Mouse (Mus musculus): Measurements from ENCODE around the gene 3110082J24Rik. TPM values are rescaled to one million over a fixed set of nuclear protein-coding genes. Genes with fewer than 3 reads are reported as not detected.

The 3110082J24Rik gene
- not detected for polyA plus RNA-seq (2017; shearing (Covaris generic))

DNA sequence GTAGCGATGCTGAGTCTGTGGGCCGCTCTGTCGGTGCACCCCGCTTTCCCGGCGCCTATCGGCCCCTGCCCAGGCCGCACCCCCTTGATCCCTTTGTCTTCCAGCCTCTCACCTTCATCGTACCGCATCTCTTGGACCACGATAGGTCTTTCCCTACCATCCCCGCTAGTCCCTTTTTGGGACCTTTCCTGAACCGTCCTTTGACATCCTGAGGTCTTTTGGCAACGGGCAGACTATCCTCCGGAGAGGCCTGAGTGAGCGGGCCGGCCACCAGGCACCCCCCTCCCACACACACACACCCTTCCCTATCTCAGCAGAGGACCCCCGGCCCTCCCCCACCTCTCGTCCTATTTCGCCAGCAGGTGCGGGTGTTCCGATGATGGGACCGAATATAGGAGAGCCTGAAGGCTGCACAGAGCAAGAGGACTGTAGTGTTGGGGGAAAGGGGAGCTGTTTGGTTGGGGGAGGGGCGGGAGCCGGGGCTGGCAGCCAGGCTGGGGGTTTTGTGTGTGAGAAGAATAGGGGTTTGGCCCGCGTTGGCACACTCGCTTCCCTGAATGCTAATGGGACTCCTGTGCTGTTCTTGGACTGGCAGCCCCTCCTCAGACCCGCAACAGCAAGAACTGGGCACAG, at the start of gene 3110082J24Rik:
Gene 3110082J24Rik (minus strand): TSS at position 419 of the 633 bp plus-strand sequence.

DNA sequence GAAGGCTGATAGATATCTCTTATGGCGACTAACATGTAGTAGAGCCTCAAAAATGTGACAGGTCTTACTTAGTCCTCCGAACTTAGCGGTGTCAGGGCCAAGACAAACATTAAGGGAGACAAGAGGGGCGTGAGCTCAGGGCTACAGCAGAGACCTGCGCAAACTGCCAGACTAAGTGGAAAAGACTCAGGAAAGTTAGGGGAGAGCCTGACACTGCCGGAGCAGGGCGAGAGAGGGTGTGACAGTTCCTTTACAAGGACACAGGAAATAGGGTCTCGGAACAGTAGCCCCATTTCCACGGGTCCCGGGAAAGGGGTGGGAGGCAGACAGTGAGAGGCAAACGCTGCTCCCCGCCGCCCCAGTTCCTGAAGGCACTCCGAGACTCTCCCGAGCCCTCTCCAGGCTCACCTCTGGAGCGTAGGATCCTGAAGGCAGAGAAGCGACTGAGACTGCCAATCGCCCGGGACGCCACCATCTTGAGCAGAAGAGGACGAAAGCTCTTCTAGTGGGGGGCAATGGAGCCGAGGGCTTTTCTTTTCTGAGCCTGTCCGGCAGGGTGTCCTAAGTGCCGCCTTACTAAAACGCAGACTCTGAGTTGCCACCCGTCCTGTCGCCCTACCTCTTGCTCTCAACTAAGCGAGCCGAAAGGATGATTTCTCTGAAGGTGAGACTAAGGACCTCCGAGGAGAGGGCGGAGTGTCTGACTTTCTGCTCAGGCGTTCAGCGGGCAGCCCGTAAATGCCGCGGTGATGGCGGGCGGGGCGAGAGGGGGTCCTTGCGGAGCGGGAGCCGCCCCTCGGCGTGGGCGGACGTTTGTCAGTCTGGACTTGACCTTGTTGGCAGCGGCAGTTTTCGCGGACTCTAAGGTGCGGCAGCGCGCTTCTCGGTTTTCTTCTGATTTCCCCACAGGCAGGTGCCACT, 48.8 kb upstream of the 3110082J24Rik start, which contains the start of the genes Hadha and Hadhb:
Gene Hadha (minus strand): TSS at position 689 of the 921 bp plus-strand sequence.
Gene Hadhb (plus strand): TSS at position 775 of the 921 bp plus-strand sequence.

DNA sequence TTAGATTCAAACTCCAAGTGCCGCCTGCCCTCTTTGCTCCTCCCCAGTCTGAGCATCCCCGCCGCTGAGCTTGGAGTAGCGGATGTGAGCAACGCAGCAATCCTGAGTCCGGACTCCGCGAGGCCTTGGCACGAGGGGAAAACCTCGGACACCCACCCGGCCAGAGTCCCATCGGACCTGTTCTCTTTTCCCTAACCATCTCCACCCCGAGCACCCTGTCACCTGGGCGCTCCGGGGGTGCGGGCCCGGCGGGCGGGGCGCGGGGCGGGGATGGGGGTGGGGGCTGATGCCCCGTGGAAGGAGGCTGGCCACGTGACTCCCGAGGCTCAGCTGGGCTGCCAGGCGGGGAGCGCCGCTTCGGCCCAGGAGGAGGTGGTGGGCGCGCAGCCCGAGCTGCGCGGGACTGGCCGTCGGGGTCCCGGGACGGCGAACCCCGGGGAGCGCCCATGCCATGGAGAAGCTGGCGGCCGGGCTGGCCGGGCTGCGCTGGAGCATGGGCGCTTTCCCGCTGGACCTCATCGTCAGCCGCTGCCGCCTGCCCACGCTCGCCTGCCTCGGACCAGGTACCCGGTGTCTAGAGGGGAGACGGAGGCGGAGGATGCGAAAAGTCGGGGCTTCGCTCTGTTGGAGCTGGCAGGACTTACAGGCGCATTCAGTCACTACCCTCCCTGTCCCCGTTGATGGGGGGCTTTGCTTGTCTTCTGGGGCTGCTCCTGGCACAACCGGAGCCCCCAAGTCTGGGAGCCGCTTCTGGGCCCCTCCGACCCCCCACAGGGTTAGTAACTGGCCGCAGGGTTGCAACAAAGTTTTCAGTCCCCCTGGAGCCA, 832 bp downstream of the 3110082J24Rik start, which contains the start of gene Garem2:
Gene Garem2 (plus strand): TSS at position 321 of the 827 bp plus-strand sequence.

DNA sequence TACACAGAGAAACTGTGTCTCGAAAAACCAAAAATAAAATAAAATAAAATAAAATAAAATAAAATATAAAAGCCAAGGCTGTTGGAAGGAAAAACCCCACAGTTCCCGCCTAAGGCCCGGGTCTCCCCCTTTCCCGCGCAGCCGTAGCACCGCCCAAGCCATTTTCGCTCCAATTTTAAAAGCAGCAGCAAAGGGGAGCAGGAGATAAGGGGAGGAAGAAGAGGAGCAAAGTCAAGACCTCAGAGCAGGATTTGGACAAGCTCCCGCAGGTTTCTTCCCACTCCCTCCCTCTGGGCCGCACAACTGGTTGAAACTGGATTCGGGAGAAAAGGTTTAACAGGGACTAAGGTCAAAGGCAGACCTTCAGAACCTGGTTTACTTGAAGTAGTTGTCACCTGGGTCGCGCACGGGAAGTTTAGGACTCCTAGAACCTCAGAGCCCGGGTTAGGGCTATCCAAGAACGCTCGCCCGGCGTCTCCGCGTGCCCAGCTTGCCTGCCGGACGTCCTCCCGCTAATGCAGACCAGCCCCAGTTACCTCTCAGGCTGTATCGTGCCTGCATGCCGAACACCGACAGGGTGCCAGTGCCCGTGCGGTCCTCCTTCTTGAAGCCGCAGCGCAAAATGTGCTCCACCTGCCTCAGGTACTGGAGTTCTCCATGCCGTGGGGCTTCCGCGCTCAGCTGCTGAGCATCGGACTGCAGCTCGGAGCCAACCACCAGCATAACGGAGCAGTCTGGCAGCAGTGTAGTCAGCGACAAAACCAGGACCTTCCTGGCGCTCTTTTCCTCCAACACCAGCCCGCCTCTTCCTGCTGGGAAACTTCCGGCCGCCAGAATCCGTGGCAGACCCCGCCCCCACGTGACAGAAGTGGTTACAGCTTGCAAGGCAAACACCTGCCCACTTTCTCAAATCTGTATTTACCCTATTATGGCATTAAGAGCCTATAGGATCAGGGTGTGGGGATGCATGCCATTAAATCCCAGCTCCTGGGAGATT, 32.8 kb downstream of the 3110082J24Rik start, which contains the start of gene Tyms:
Gene Tyms (minus strand): TSS at position 793 of the 997 bp plus-strand sequence.

Other genes with a start within 250 kb of the 3110082J24Rik start
- gene Il6, start 93.0 kb downstream of the 3110082J24Rik start, polyA plus RNA-seq (2017; shearing (Covaris generic)): 0.19 TPM
- 4.6 TPM for gene Tyms, start 32.5 kb downstream of the 3110082J24Rik start, polyA plus RNA-seq (2017; shearing (Covaris generic))
- not detected for gene Garem2, start 925 bp downstream of the 3110082J24Rik start, polyA plus RNA-seq (2017; shearing (Covaris generic))
- 91.2 TPM for gene Hadha, start 49.1 kb upstream of the 3110082J24Rik start, polyA plus RNA-seq (2017; shearing (Covaris generic))
- gene Hadhb, start 49.2 kb upstream of the 3110082J24Rik start, polyA plus RNA-seq (2017; shearing (Covaris generic)): 219 TPM
- gene Adgrf3, start 99.6 kb upstream of the 3110082J24Rik start, polyA plus RNA-seq (2017; shearing (Covaris generic)): not detected
- 21.6 TPM for gene Selenoi, start 126.5 kb upstream of the 3110082J24Rik start, polyA plus RNA-seq (2017; shearing (Covaris generic))
- gene Drc1, start 175.3 kb upstream of the 3110082J24Rik start, polyA plus RNA-seq (2017; shearing (Covaris generic)): 6.1 TPM